Mouse (Mus musculus) stomach, postnatal 0 days (tissue): Measurements from ENCODE around the gene Fam198b. TPM values are rescaled to one million over a fixed set of nuclear protein-coding genes. Genes with fewer than 3 reads are reported as not detected.

Experiments
- ATAC-seq: fragments of 200-750 bp; cut with Nextera tagmentation; 2 replicates; pipeline ENCODE4 v1.8.0; 2017; ENCODE audit not compliant: low FRiP score, low TSS enrichment
- DNase-seq: peaks from one replicate; pipeline ENCODE4 v3.0.0-alpha.2; 2016; ENCODE audit warnings: low spot score
- H3K27ac ChIP-seq: fragments of 300-500 bp; sonication (generic); replicated peaks from 2 replicates; pipeline ENCODE4 v1.5.1; 2014; ENCODE audit warnings: mild to moderate bottlenecking, control low read depth
- H3K27me3 ChIP-seq: fragments of 300-500 bp; sonication (generic); 2 replicates; pipeline ENCODE4 v1.6.1; 2014; ENCODE audit warnings: low read length; ENCODE audit not compliant: control insufficient read depth, insufficient read depth
- H3K36me3 ChIP-seq: fragments of 300-500 bp; sonication (generic); 2 replicates; pipeline ENCODE4 v1.6.1; 2014; ENCODE audit warnings: low read length, mixed read lengths; ENCODE audit not compliant: control insufficient read depth, insufficient read depth
- H3K4me1 ChIP-seq: fragments of 300-500 bp; sonication (generic); replicated peaks from 2 replicates; pipeline ENCODE4 v1.6.1; 2014; ENCODE audit warnings: antibody characterized with exemption; ENCODE audit not compliant: control insufficient read depth, insufficient read depth
- H3K4me2 ChIP-seq: fragments of 300-500 bp; sonication (generic); replicated peaks from 2 replicates; pipeline ENCODE4 v1.6.1; 2014; ENCODE audit warnings: low read depth, mild to moderate bottlenecking, control low read depth, moderate library complexity
- H3K4me3 ChIP-seq: fragments of 300-500 bp; sonication (generic); 2 replicates; pipeline ENCODE4 v1.5.1; 2014; ENCODE audit warnings: low read depth, low read length, control low read depth
- H3K9ac ChIP-seq: fragments of 300-500 bp; sonication (generic); 2 replicates; pipeline ENCODE4 v1.6.1; 2014; ENCODE audit warnings: mild to moderate bottlenecking, low read length, control low read depth, mixed read lengths
- H3K9me3 ChIP-seq: fragments of 300-500 bp; sonication (generic); 2 replicates; pipeline ENCODE4 v1.6.1; 2016; ENCODE audit warnings: low read length; ENCODE audit not compliant: control insufficient read depth
- CTCF ChIP-seq: IDR thresholded peaks from 2 replicates; pipeline ENCODE4 v1.5.1; 2016; ENCODE audit warnings: antibody characterized with exemption, low read depth, mild to moderate bottlenecking, moderate library complexity
- EP300 ChIP-seq: optimal IDR thresholded peaks from 2 replicates; pipeline ENCODE3; 2016; ENCODE audit warnings: antibody characterized with exemption
- WGBS: fragments of 180-500 bp; shearing (Covaris S2); extraction: QIAGEN DNeasy Blood & Tissue Kit; methylation state at CpG from one replicate; pipeline ENCODE4 v1.1.7; 2014; 5-methylcytosine and 5-hydroxymethylcytosine counted together
- polyA plus RNA-seq: library from polyadenylated mRNA; unstranded; fragments of >200 nt; fragmentation: Nextera tagmentation; extraction: Ambion mirVana; gene quantifications from 2 replicates; pipeline ENCODE4 v1.2.1, GENCODE M21; 2015

Fam198b gene
- polyA plus RNA-seq, 1 experiment from 2014 or later = 8.6 TPM

DNA sequence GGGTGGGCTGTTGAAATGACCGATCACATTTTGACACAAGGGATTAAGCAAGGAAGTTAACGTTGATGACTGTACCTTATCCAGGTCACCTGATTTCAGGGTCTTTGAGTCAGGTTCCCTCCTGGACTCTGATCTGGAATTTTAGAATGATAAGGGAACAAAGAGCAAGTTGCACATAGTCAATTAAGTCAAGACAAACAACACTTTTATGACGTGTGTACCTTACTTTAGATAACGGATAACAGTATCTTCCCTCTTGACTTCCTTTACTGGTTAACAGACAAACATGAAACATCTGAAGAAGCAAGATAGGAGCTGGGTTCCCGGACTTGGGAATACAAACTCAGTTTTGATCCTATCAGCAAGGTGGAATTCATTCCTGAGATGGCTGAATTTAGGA is 29.7 kb downstream of the Fam198b start:
- Histone ChIP-seq H3K9me3 (no peaks in the 10 kb centered on the region), H3K9ac (no peak overlapping the region), H3K27ac (no peak overlapping the region), H3K36me3 (no peaks in the 10 kb centered on the region), H3K4me1 (no peaks in the 10 kb centered on the region), H3K4me2 (no peak overlapping the region), H3K4me3 (no peak overlapping the region), H3K27me3 (no peaks in the 10 kb centered on the region)
- ATAC-seq (no peak), DNase-seq (no peak)
- 62% methylated on average over 5 of the region's 5 CpGs for WGBS
- TF ChIP-seq CTCF = no peak
- TF ChIP-seq EP300 = no peak

DNA sequence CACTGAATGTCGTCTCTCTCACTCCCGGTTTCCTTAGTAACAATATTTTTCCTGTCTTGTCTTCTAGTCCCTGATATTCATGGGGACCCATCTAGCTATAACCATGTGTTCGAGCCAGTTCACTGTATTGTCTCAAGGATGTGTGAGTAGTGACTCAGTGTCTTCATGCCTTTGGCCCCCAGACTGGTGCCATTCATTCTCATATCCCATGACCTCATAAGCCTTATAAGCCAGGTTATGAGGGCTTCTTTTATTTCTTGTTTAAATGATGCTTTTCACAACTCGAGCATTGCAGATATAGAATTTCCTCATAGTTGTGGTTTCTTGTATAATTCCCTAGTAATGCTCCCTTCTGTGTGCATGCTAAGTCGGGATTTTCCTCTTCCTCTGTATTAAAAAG is 31.9 kb downstream of the Fam198b start:
- Histone ChIP-seq H3K27ac (no peak overlapping the region), H3K9me3 (no peaks in the 10 kb centered on the region), H3K9ac (no peak overlapping the region), H3K4me2 (no peak overlapping the region), H3K27me3 (no peaks in the 10 kb centered on the region), H3K36me3 (no peaks in the 10 kb centered on the region), H3K4me3 (no peak overlapping the region), H3K4me1 (no peaks in the 10 kb centered on the region)
- WGBS = 77% methylated on average over 5 of the region's 5 CpGs
- TF ChIP-seq EP300 (no peak), CTCF (no peak)
- DNase-seq (no peak), ATAC-seq (no peak)

DNA sequence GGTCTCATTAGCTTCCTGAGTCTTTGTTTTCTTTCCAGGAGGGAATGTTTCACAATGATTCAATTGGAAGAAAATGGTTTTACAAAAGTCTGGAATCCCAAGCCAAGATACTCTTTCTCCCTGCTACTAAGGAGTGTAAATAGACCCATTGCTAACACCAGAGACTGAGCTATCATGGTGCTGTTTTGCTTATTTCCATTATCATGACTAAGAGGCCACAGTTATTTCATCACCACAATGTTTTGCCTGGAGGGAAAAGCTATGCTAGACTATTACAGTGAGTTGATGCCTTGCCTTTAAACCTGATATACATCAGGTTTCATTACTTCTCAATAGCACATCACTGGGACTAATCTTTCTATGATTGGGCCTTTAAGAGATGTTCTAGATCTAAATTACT is 34.4 kb downstream of the Fam198b start:
- ATAC-seq = no peak
- Histone ChIP-seq H3K9ac (no peak overlapping the region), H3K36me3 (no peaks in the 10 kb centered on the region), H3K4me1 (no peaks in the 10 kb centered on the region), H3K9me3 (no peaks in the 10 kb centered on the region), H3K27ac (no peak overlapping the region), H3K4me2 (no peak overlapping the region), H3K4me3 (no peak overlapping the region), H3K27me3 (no peaks in the 10 kb centered on the region)
- DNase-seq = no peak
- TF ChIP-seq EP300 (no peak), CTCF (no peak)

DNA sequence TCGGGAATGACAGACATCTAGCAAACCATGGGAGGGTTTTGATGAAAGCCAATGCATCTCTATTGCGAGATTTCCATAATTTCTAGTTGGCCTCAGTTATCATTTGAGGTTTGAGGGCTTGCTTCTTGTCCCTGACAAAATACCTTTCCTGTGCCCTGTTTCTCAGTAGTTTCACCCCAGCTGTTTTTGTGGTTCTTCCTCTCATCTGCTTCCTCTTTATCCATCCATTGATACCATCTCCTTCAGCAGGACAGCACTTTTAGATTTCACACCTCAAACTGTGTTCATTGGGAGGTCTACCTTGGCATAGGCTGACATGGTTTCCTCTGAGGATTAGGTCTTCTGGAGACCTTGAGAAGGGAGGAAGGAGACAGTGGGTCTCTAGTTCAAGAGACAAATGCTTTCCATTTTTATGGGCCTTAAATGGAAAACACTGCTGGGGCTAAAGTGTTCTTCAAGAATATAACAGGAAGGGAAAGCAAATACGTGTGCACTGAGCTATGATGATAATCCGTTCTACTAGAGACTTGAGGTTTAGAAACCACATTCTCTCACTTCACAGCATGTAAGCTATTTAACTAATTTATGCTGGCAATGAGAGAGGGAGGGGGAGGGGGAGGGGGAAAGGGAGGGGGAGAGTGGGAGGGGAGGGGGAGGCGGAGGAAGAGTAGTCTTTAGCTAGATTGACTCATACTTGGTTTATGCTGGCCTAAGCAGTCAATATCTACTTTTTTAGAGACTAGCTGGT is 41.8 kb downstream of the Fam198b start:
- H3K4me2 ChIP-seq = no peak overlapping the region
- DNase-seq (no peak), ATAC-seq (no peak)
- no peaks in the 10 kb centered on the region for H3K36me3 ChIP-seq
- H3K4me1 ChIP-seq = no peaks in the 10 kb centered on the region
- 76% methylated on average over 5 of the region's 5 CpGs for WGBS
- H3K27me3 ChIP-seq = no peaks in the 10 kb centered on the region
- no peaks in the 10 kb centered on the region for H3K9me3 ChIP-seq
- H3K9ac ChIP-seq = no peak overlapping the region
- no peak overlapping the region for H3K27ac ChIP-seq
- no peak overlapping the region for H3K4me3 ChIP-seq
- TF ChIP-seq EP300 (no peak), CTCF (no peak)

DNA sequence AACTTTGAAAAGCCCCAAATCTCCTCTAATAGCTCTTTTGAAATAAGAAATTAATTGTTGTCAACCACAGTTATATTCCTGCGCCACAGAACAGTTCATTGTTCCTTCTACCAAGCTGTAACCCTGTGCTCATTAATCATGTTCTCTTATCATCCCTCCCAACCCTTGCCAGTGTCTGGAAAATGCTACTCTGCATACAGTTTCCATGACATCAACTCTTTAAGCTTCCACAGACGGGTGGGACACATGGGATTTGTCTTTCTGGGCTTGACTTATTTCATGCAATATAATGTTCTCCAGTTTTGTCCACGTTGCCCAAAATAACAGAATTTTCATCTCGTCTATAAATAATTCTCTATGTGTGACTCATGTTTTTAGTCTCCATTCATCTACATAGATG is 42.7 kb downstream of the Fam198b start:
- H3K4me1 ChIP-seq = no peaks in the 10 kb centered on the region
- ATAC-seq = no peak
- no peak overlapping the region for H3K4me2 ChIP-seq
- WGBS = 30% methylated on average over 4 of the region's 4 CpGs
- no peak for TF ChIP-seq CTCF
- no peak for TF ChIP-seq EP300
- H3K27me3 ChIP-seq = no peaks in the 10 kb centered on the region
- no peak overlapping the region for H3K4me3 ChIP-seq
- no peaks in the 10 kb centered on the region for H3K36me3 ChIP-seq
- DNase-seq = no peak
- H3K27ac ChIP-seq = no peak overlapping the region
- no peak overlapping the region for H3K9ac ChIP-seq
- H3K9me3 ChIP-seq = no peaks in the 10 kb centered on the region

DNA sequence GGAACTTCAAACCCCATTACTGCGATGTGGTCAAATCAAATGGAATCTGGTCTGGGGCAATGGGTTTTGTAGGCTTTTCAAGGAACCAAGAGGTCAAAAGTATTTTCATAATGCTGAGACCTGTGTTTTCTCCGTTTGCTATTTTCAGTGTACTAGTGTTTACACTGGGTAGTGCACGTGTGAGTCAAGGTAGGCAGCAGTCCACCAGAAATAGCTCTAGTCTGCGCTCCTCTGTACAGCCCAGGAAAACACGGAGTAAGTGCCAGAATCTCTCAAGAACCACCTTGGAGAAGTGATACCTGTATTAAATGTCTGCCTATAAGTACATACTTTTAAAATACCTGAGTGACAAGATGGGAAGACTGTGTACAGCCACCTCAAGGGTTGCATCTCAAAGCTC is 44.1 kb downstream of the Fam198b start:
- TF ChIP-seq EP300 (no peak), CTCF (no peak)
- Histone ChIP-seq H3K9ac (no peak overlapping the region), H3K9me3 (no peaks in the 10 kb centered on the region), H3K4me3 (no peak overlapping the region), H3K27me3 (no peaks in the 10 kb centered on the region), H3K36me3 (no peaks in the 10 kb centered on the region), H3K4me2 (no peak overlapping the region), H3K27ac (no peak overlapping the region), H3K4me1 (no peaks in the 10 kb centered on the region)
- DNase-seq (no peak), ATAC-seq (no peak)
- WGBS = 56% methylated on average over 5 of the region's 5 CpGs
